ENCODE assay signal across 25 mouse cellular contexts in genomic region chr9:111578784-111579183, GRCm38 (mm10).
DNase-seq lines count a peak whose midpoint lies in the region; ATAC-seq and TF ChIP-seq lines count a peak whose summit lies in the region.
"Had no signal": no experiment of that assay in that cellular context is flagged by ENCODE, and none has a peak within 500 bp of the region (broad histone marks: within the 10 kb centered on the region; RNA-seq: fewer than 3 reads in every experiment).

No protein-coding gene starts in this region.

- no peaks in the 10 kb centered on the region for H3K9me3 ChIP-seq in hindbrain, embryonic 14.5 days (ENCODE audit: control insufficient read depth, low read length)
- no peaks in the 10 kb centered on the region for H3K9me3 ChIP-seq in hindbrain, embryonic 12.5 days (replicated peaks)
- no peaks in the 10 kb centered on the region for H3K9me3 ChIP-seq in neural tube, embryonic 15.5 days (replicated peaks)
- H3K9me3 ChIP-seq: embryonic facial prominence, embryonic 12.5 days; heart, embryonic 13.5 days; limb, embryonic 12.5 days; midbrain, embryonic 10.5 days; neural tube, embryonic 12.5 days; stomach, embryonic 15.5 days had no signal

- no peak overlapping the region for H3K27ac ChIP-seq in hindbrain, embryonic 14.5 days
- no peak overlapping the region for H3K27ac ChIP-seq in hindbrain, embryonic 12.5 days
- H3K27ac ChIP-seq in neural tube, embryonic 15.5 days (replicated peaks), result peak overlapping the region; percentile 50; the same call in 1 of the 2 replicates
- H3K27ac ChIP-seq in layer of hippocampus, adult 2 months, result no peak overlapping the region
- H3K27ac ChIP-seq: embryonic facial prominence, embryonic 12.5 days; heart, adult 2 months; heart, embryonic 13.5 days; limb, embryonic 12.5 days; midbrain, embryonic 10.5 days; neural tube, embryonic 12.5 days; stomach, embryonic 15.5 days had no signal

- H3K27me3 ChIP-seq in hindbrain, embryonic 14.5 days (ENCODE audit: control insufficient read depth, insufficient read depth, low read length), result no peaks in the 10 kb centered on the region
- H3K27me3 ChIP-seq in hindbrain, embryonic 12.5 days, result no peaks in the 10 kb centered on the region
- no peaks in the 10 kb centered on the region for H3K27me3 ChIP-seq in neural tube, embryonic 15.5 days (replicated peaks)
- H3K27me3 ChIP-seq: embryonic facial prominence, embryonic 12.5 days; heart, embryonic 13.5 days; neural tube, embryonic 12.5 days; stomach, embryonic 15.5 days had no signal

- no peaks in the 10 kb centered on the region for H3K4me1 ChIP-seq in hindbrain, embryonic 14.5 days (replicated peaks; ENCODE audit: control insufficient read depth, insufficient read depth, low read length)
- H3K4me1 ChIP-seq in hindbrain, embryonic 12.5 days, result no peaks in the 10 kb centered on the region
- peaks cover 7% of the 10 kb centered on the region; the same call in 1 of the 2 replicates for H3K4me1 ChIP-seq in neural tube, embryonic 15.5 days
- H3K4me1 ChIP-seq: embryonic facial prominence, embryonic 12.5 days; limb, embryonic 12.5 days; midbrain, embryonic 10.5 days; neural tube, embryonic 12.5 days; stomach, embryonic 15.5 days had no signal

- no peaks in the 10 kb centered on the region for H3K36me3 ChIP-seq in hindbrain, embryonic 14.5 days (replicated peaks; ENCODE audit: control insufficient read depth, insufficient read depth)
- no peaks in the 10 kb centered on the region for H3K36me3 ChIP-seq in hindbrain, embryonic 12.5 days
- no peaks in the 10 kb centered on the region for H3K36me3 ChIP-seq in neural tube, embryonic 15.5 days
- H3K36me3 ChIP-seq: embryonic facial prominence, embryonic 12.5 days; heart, embryonic 13.5 days; limb, embryonic 12.5 days; midbrain, embryonic 10.5 days; neural tube, embryonic 12.5 days; stomach, embryonic 15.5 days had no signal

- no peak overlapping the region for H3K4me3 ChIP-seq in hindbrain, embryonic 14.5 days (replicated peaks; ENCODE audit: low read length)
- H3K4me3 ChIP-seq in hindbrain, embryonic 12.5 days, result no peak overlapping the region
- no peak overlapping the region for H3K4me3 ChIP-seq in neural tube, embryonic 15.5 days (replicated peaks)
- H3K4me3 ChIP-seq in layer of hippocampus, adult 2 months, result no peak overlapping the region
- H3K4me3 ChIP-seq: embryonic facial prominence, embryonic 12.5 days; heart, adult 2 months; heart, embryonic 13.5 days; limb, embryonic 12.5 days; midbrain, embryonic 10.5 days; neural tube, embryonic 12.5 days; stomach, embryonic 15.5 days had no signal

- no peak overlapping the region for H3K9ac ChIP-seq in hindbrain, embryonic 14.5 days
- no peak overlapping the region for H3K9ac ChIP-seq in hindbrain, embryonic 12.5 days
- H3K9ac ChIP-seq in neural tube, embryonic 15.5 days (replicated peaks), result no peak overlapping the region
- H3K9ac ChIP-seq: embryonic facial prominence, embryonic 12.5 days; heart, embryonic 13.5 days; limb, embryonic 12.5 days; liver, postnatal 0 days; neural tube, embryonic 12.5 days; stomach, embryonic 15.5 days had no signal

- no peak for TF ChIP-seq CTCF in layer of hippocampus, adult 2 months (conservative IDR thresholded peaks at IDR 0.05)

- DNase-seq in adrenal gland, adult (ENCODE audit: inconsistent age in 2 of 2, low spot score in 1 of 2), result peak; percentile 23 to 52
- no peak for DNase-seq in adrenal gland, postnatal 36 days
- DNase-seq in hindbrain, embryonic 14.5 days (ENCODE audit: low spot score), result peak; percentile 38
- DNase-seq in MN1 (ENCODE audit: low spot score), result peak; percentile 94
- no peak for DNase-seq in layer of hippocampus, adult 2 months (ENCODE audit: low spot score in 2 of 2)
- DNase-seq: cerebellum, adult 11-12 months; cerebellum, postnatal 10 days; gastrocnemius, postnatal 25 days; heart, adult 2 months; heart, postnatal 14 days; kidney, adult 8-10 months; kidney, postnatal 10 days; liver, postnatal 0 days; lung, postnatal 10 days; thymus, postnatal 25 days had no signal

- ATAC-seq in hindbrain, embryonic 14.5 days (ENCODE audit: low FRiP score), result no peak
- no peak for ATAC-seq in hindbrain, embryonic 12.5 days (ENCODE audit: low FRiP score)
- ATAC-seq in neural tube, embryonic 15.5 days (ENCODE audit: low FRiP score), result no peak
- ATAC-seq: inflammation-experienced regulatory T-cells, adult 6 months had no signal

- no peak overlapping the region for H3K4me2 ChIP-seq in hindbrain, embryonic 14.5 days (replicated peaks)
- H3K4me2 ChIP-seq in hindbrain, embryonic 12.5 days (replicated peaks), result no peak overlapping the region
- H3K4me2 ChIP-seq in neural tube, embryonic 15.5 days, result no peak overlapping the region
- H3K4me2 ChIP-seq: embryonic facial prominence, embryonic 12.5 days; heart, embryonic 13.5 days; limb, embryonic 12.5 days; liver, embryonic 11.5 days; neural tube, embryonic 12.5 days; stomach, embryonic 15.5 days had no signal

- 52% methylated on average over 9 of the region's 9 CpGs for WGBS in hindbrain, embryonic 14.5 days
- WGBS in hindbrain, embryonic 12.5 days, result 72% methylated on average over 9 of the region's 9 CpGs
- 36% methylated on average over 9 of the region's 9 CpGs for WGBS in neural tube, embryonic 15.5 days

Comparison
In these comparisons a context has a peak if more than half of its experiments do, and no peak if none do; other contexts are left out.
1. DNase-seq: peak in adrenal gland, adult (2 of 2), hindbrain, embryonic 14.5 days (single experiment) and MN1 (single experiment); none in adrenal gland, postnatal 36 days (0 of 2) and layer of hippocampus, adult 2 months (0 of 2).